Comparison of ENCODE assay signal across 9 mouse cellular contexts in the genomic region with DNA sequence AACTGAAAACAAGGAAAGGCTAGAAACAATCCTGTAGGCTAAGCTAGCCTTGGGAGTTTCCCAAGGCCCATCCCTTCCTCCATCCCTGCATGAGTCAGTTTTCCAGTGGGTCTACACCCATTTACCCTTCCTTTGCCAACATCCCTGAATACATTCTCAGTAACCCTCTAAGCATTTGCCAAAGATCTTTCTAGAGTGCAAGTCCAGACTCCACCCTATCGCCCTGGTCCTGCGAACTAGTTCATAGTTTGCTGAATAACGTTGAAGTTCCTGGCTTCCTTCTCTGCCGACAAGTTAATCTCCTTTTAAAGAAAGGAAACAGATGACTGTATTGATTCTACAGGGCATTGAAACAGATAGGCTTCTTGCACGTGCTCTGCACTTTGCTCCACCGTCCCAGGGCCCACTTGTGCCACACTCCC. TPM values are rescaled to one million over a fixed set of nuclear protein-coding genes. Genes with fewer than 3 reads are reported as not detected.
DNase-seq lines count a peak whose midpoint lies in the region; ATAC-seq and TF ChIP-seq lines count a peak whose summit lies in the region.
"Had no signal": no experiment of that assay in that cellular context is flagged by ENCODE, and none has a peak within 500 bp of the region (broad histone marks: within the 10 kb centered on the region; RNA-seq: fewer than 3 reads in every experiment).

No protein-coding gene starts in this region.

- H3K4me3 ChIP-seq in lung, embryonic 15.5 days, result peak overlapping the region; percentile 97; the same call in 1 of the 2 replicates
- peak overlapping the region; percentile 24 for H3K4me3 ChIP-seq in bone marrow macrophage, adult 2 months (ENCODE audit: insufficient read depth, low read length)
- H3K4me3 ChIP-seq in heart, postnatal 0 days (ENCODE audit: low read depth, low read length), result no peak overlapping the region
- no peak overlapping the region for H3K4me3 ChIP-seq in neural tube, embryonic 12.5 days

- no peak for TF ChIP-seq CTCF in bone marrow macrophage, adult 2 months (IDR thresholded peaks at IDR 0.05; ENCODE audit: low read depth, low read length)
- TF ChIP-seq CTCF in heart, postnatal 0 days (IDR thresholded peaks at IDR 0.05; ENCODE audit: low read depth), result no peak

- peak overlapping the region; percentile 93; the same call in 1 of the 2 replicates for H3K9ac ChIP-seq in lung, embryonic 15.5 days
- no peak overlapping the region for H3K9ac ChIP-seq in heart, postnatal 0 days (replicated peaks; ENCODE audit: low read depth, low read length)
- no peak overlapping the region for H3K9ac ChIP-seq in neural tube, embryonic 12.5 days
- H3K9ac ChIP-seq: midbrain, embryonic 12.5 days had no signal

- H3K4me2 ChIP-seq in lung, embryonic 15.5 days, result peak overlapping the region; percentile 64
- H3K4me2 ChIP-seq in heart, postnatal 0 days (ENCODE audit: low read depth, low read length), result peak overlapping the region; percentile 69
- 0 out of 2 replicates have a peak overlapping the region, but pooled peaks have one; percentile 71 for H3K4me2 ChIP-seq in neural tube, embryonic 12.5 days (replicated peaks)

- WGBS in lung, embryonic 15.5 days, result 41% methylated on average over 6 of the region's 6 CpGs
- 29% methylated on average over 6 of the region's 6 CpGs for WGBS in heart, postnatal 0 days
- 83% methylated on average over 6 of the region's 6 CpGs for WGBS in neural tube, embryonic 12.5 days

- no peak for ATAC-seq in lung, embryonic 15.5 days (ENCODE audit: borderline replicate concordance, extremely low read depth, low FRiP score, low TSS enrichment)
- no peak for ATAC-seq in heart, postnatal 0 days (ENCODE audit: insufficient read depth, low read depth)
- ATAC-seq in neural tube, embryonic 12.5 days (ENCODE audit: low FRiP score, low read depth), result no peak

- H3K27ac ChIP-seq in lung, embryonic 15.5 days, result peak overlapping the region; percentile 100
- peak overlapping the region; percentile 96 for H3K27ac ChIP-seq in bone marrow macrophage, adult 2 months (ENCODE audit: insufficient read depth, low read depth, low read length)
- H3K27ac ChIP-seq in heart, postnatal 0 days (ENCODE audit: low read depth), result peak overlapping the region; percentile 100
- no peak overlapping the region for H3K27ac ChIP-seq in neural tube, embryonic 12.5 days
- H3K27ac ChIP-seq: midbrain, embryonic 12.5 days had no signal

- H3K4me1 ChIP-seq in lung, embryonic 15.5 days, result peaks cover 31% of the 10 kb centered on the region
- H3K4me1 ChIP-seq in bone marrow macrophage, adult 2 months (ENCODE audit: control insufficient read depth, insufficient read depth, low read length), result peaks cover 28% of the 10 kb centered on the region
- H3K4me1 ChIP-seq in heart, postnatal 0 days (ENCODE audit: control insufficient read depth, insufficient read depth), result peaks cover 26% of the 10 kb centered on the region
- H3K4me1 ChIP-seq in neural tube, embryonic 12.5 days, result peaks cover 20% of the 10 kb centered on the region

- no peaks in the 10 kb centered on the region for H3K9me3 ChIP-seq in lung, embryonic 15.5 days
- no peaks in the 10 kb centered on the region for H3K9me3 ChIP-seq in heart, postnatal 0 days (replicated peaks; ENCODE audit: control insufficient read depth, low read length)
- H3K9me3 ChIP-seq in neural tube, embryonic 12.5 days, result no peaks in the 10 kb centered on the region
- H3K9me3 ChIP-seq: midbrain, embryonic 12.5 days had no signal

- H3K36me3 ChIP-seq in lung, embryonic 15.5 days, result no peaks in the 10 kb centered on the region
- H3K36me3 ChIP-seq in heart, postnatal 0 days (replicated peaks; ENCODE audit: control insufficient read depth, insufficient read depth, low read length), result no peaks in the 10 kb centered on the region
- no peaks in the 10 kb centered on the region for H3K36me3 ChIP-seq in neural tube, embryonic 12.5 days
- H3K36me3 ChIP-seq: midbrain, embryonic 12.5 days had no signal

- H3K27me3 ChIP-seq in lung, embryonic 15.5 days, result no peaks in the 10 kb centered on the region
- H3K27me3 ChIP-seq in heart, postnatal 0 days (ENCODE audit: control insufficient read depth, insufficient read depth, low read length), result no peaks in the 10 kb centered on the region
- H3K27me3 ChIP-seq in neural tube, embryonic 12.5 days (replicated peaks), result no peaks in the 10 kb centered on the region
- H3K27me3 ChIP-seq: midbrain, embryonic 12.5 days had no signal

- TF ChIP-seq EP300 in heart, postnatal 0 days (IDR thresholded peaks at IDR 0.05; ENCODE audit: low read depth), result no peak

- TF ChIP-seq POLR2A in bone marrow macrophage, adult 2 months (IDR thresholded peaks at IDR 0.05; ENCODE audit: borderline replicate concordance, low read depth, low read length), result no peak

- DNase-seq in lung, postnatal 25 days (ENCODE audit: low spot score), result no peak
- peak; percentile 60 for DNase-seq in heart, postnatal 0 days (ENCODE audit: low spot score)
- DNase-seq in gastrocnemius, postnatal 4 days (ENCODE audit: low spot score in 2 of 2), result no peak
- no peak for DNase-seq in layer of hippocampus, adult 8-10 months (ENCODE audit: low spot score in 2 of 2)
- no peak for DNase-seq in B cell, adult 2 months

RNA-seq across cellular contexts. Expression of a gene that starts 26.5 kb away (rescaled TPM):
- polyA plus RNA-seq in lung, embryonic 15.5 days (2015; fragmentation: Nextera tagmentation; extraction: Ambion mirVana), result 168 and 169 TPM in 2 replicates
- 668 and 730 TPM in 2 replicates for polyA plus RNA-seq in bone marrow macrophage, adult 2 months (2012; ENCODE audit: insufficient read depth, insufficient read length, missing spikeins)
- total RNA-seq in heart, postnatal 0 days (2014; rRNA removed; ENCODE audit: low replicate concordance), result 94.9 and 140 TPM in 2 replicates
- 70.7 and 70.8 TPM in 2 replicates for polyA plus RNA-seq in heart, postnatal 0 days (2015; fragmentation: Nextera tagmentation; extraction: Ambion mirVana)
- 45.2 and 45.6 TPM in 2 replicates for polyA plus RNA-seq in neural tube, embryonic 12.5 days (2016; fragmentation: Nextera tagmentation; extraction: Ambion mirVana)
- total RNA-seq in gastrocnemius, postnatal 4 days (2021), result 100 to 1,000 TPM; 185 to 190 TPM
- 100 to 1,000 TPM; 160 to 169 (median 162) TPM for total RNA-seq in layer of hippocampus, adult 8-10 months (2022)

Comparison
In these comparisons a context has a peak if more than half of its experiments do, and no peak if none do; other contexts are left out.
1. H3K4me3 ChIP-seq: peak in lung, embryonic 15.5 days (single experiment) and bone marrow macrophage, adult 2 months (single experiment); none in heart, postnatal 0 days (single experiment) and neural tube, embryonic 12.5 days (single experiment).
2. Peak in every context shown above with its lines, with median percentiles within 50 percentile points of each other: H3K4me2 ChIP-seq.